Mouse (Mus musculus) liver, embryonic 18 days (tissue): ENCODE results near the gene Nxf7. TPM values are rescaled to one million over a fixed set of nuclear protein-coding genes. Genes with fewer than 3 reads are reported as not detected.

Experiments used
- polyA plus RNA-seq: library from polyadenylated mRNA; depleted of rRNA; stranded (reverse); fragments of >200 nt; gene quantifications from 2 replicates; pipeline ENCODE4 v1.2.3, GENCODE M21; 2012; rRNA removed

Gene Nxf7
- 0.14 and 0.20 TPM in 2 replicates for polyA plus RNA-seq

GRCm38 (mm10) chrX:135598677-135599076, at the start of gene Nxf7:
Gene Nxf7, minus strand, starts transcription at chrX:135598777.

GRCm38 (mm10) chrX:135627605-135628004, 29.0 kb upstream of the Nxf7 start, which contains the start of gene Prame:
Gene Prame, minus strand, starts transcription at chrX:135627705.

Other genes starting within 250 kb of the Nxf7 start
- not detected in 2 replicates for gene Gm5128, start 225.5 kb downstream of the Nxf7 start, polyA plus RNA-seq
- not detected in 2 replicates for gene Gm7903, start 164.9 kb downstream of the Nxf7 start, polyA plus RNA-seq
- gene AV320801, start 104.2 kb downstream of the Nxf7 start, polyA plus RNA-seq: not detected in 2 replicates
- gene Prame, start 28.9 kb upstream of the Nxf7 start, polyA plus RNA-seq: not detected in 2 replicates
- not detected in 2 replicates for gene Tcp11x2, start 95.0 kb upstream of the Nxf7 start, polyA plus RNA-seq
- gene Tmsb15a, start 126.5 kb upstream of the Nxf7 start, polyA plus RNA-seq: not detected in 2 replicates
- 1.5 and 1.6 TPM in 2 replicates for gene Armcx5, start 144.0 kb upstream of the Nxf7 start, polyA plus RNA-seq
- gene Gprasp1, start 144.0 kb upstream of the Nxf7 start, polyA plus RNA-seq: 5.2 and 5.4 TPM in 2 replicates
- gene Bhlhb9, start 198.8 kb upstream of the Nxf7 start, polyA plus RNA-seq: 8.2 and 8.6 TPM in 2 replicates
- gene Gprasp2, start 240.3 kb upstream of the Nxf7 start, polyA plus RNA-seq: 0.89 and 0.99 TPM in 2 replicates